Mouse (Mus musculus) liver, adult 2 months (tissue): ENCODE data around the gene Ccnd2.

Experiments used
- CTCF ChIP-seq: fragments of 200-500 bp; IDR thresholded peaks from 2 replicates; pipeline ENCODE4 v1.5.1; 2011; ENCODE audit warnings: low read depth, low read length, control low read depth
- POLR2A ChIP-seq: fragments of 200-500 bp; IDR thresholded peaks from 2 replicates; pipeline ENCODE4 v1.6.1; 2011; ENCODE audit warnings: low read length, control low read depth; ENCODE audit not compliant: insufficient read depth; ENCODE audit errors: extremely low read depth

GRCm38 (mm10) chr6:127132719-127133118 lies 19.3 kb downstream of the Ccnd2 start:
- no peak for TF ChIP-seq POLR2A
- no peak for TF ChIP-seq CTCF
